Mouse (Mus musculus): ENCODE data around the gene BC030870.

- TF ChIP-seq EP300 (optimal IDR thresholded peaks at IDR 0.05): no peak
- TF ChIP-seq CTCF (IDR thresholded peaks at IDR 0.05; ENCODE audit: low read depth): no peak
Observed at GRCm38 (mm10) chr8:65159096-65159748, 29.9 kb upstream of the BC030870 start.
